Comparison of ENCODE assay signal across 15 mouse cellular contexts in genomic region chr2:72746476-72747215, GRCm38 (mm10).
DNase-seq lines count a peak whose midpoint lies in the region; ATAC-seq and TF ChIP-seq lines count a peak whose summit lies in the region.
"Had no signal": no experiment of that assay in that cellular context is flagged by ENCODE, and none has a peak within 500 bp of the region (broad histone marks: within the 10 kb centered on the region; RNA-seq: fewer than 3 reads in every experiment).

No protein-coding gene starts in this region.

- TF ChIP-seq CTCF in intestine, postnatal 0 days (IDR thresholded peaks at IDR 0.05; ENCODE audit: low read depth), result no peak

- 92% methylated on average over 16 of the region's 16 CpGs for WGBS in intestine, postnatal 0 days

- no peak for ATAC-seq in intestine, postnatal 0 days
- ATAC-seq: liver, embryonic 12.5 days had no signal

- H3K27me3 ChIP-seq in intestine, postnatal 0 days (replicated peaks; ENCODE audit: control insufficient read depth, insufficient read depth, low read length), result no peaks in the 10 kb centered on the region
- H3K27me3 ChIP-seq: hindbrain, embryonic 15.5 days; liver, embryonic 12.5 days; neural tube, embryonic 12.5 days had no signal

- H3K4me3 ChIP-seq in intestine, postnatal 0 days (ENCODE audit: low read depth, low read length), result no peak overlapping the region
- H3K4me3 ChIP-seq: hindbrain, embryonic 15.5 days; left cerebral cortex, adult 2 months; liver, embryonic 12.5 days; neural tube, embryonic 12.5 days had no signal

- H3K9ac ChIP-seq in intestine, postnatal 0 days (ENCODE audit: low read depth, low read length), result no peak overlapping the region
- H3K9ac ChIP-seq: hindbrain, embryonic 15.5 days; liver, embryonic 12.5 days; neural tube, embryonic 12.5 days had no signal

- no peaks in the 10 kb centered on the region for H3K9me3 ChIP-seq in intestine, postnatal 0 days (ENCODE audit: control insufficient read depth)
- H3K9me3 ChIP-seq: hindbrain, embryonic 15.5 days; liver, embryonic 12.5 days; neural tube, embryonic 12.5 days had no signal

- H3K4me1 ChIP-seq in intestine, postnatal 0 days (replicated peaks; ENCODE audit: control insufficient read depth, insufficient read depth, low read length), result 0 out of 2 replicates have a peak, but pooled peaks cover 3% of the 10 kb centered on the region
- H3K4me1 ChIP-seq: neural tube, embryonic 12.5 days had no signal

- peak; percentile 28 for DNase-seq in embryo, embryonic 11 days
- DNase-seq in embryo, embryonic 10.5 days (ENCODE audit: low spot score), result no peak
- DNase-seq in left cerebral cortex, postnatal 4 days, result peak; percentile 65
- no peak for DNase-seq in left cerebral cortex, adult 11 months (ENCODE audit: low spot score)
- peak; percentile 56 to 72 for DNase-seq in cerebellum, postnatal 25 days
- DNase-seq in retina, postnatal 1 day, result peak; percentile 18
- DNase-seq in adrenal gland, adult (ENCODE audit: inconsistent age in 2 of 2, low spot score in 1 of 2), result no peak
- DNase-seq: lung, postnatal 10 days; right cerebral cortex, adult 18-20 months had no signal

- no peak overlapping the region for H3K27ac ChIP-seq in intestine, postnatal 0 days (ENCODE audit: low read depth, low read length)
- H3K27ac ChIP-seq: hindbrain, embryonic 15.5 days; left cerebral cortex, adult 2 months; liver, embryonic 12.5 days; neural tube, embryonic 12.5 days had no signal

- no peaks in the 10 kb centered on the region; the same call in 1 of the 2 replicates for H3K36me3 ChIP-seq in intestine, postnatal 0 days (ENCODE audit: control insufficient read depth, insufficient read depth)
- H3K36me3 ChIP-seq: hindbrain, embryonic 15.5 days; liver, embryonic 12.5 days; neural tube, embryonic 12.5 days had no signal

- no peak overlapping the region for H3K4me2 ChIP-seq in intestine, postnatal 0 days (replicated peaks; ENCODE audit: low read depth)
- H3K4me2 ChIP-seq: hindbrain, embryonic 15.5 days; liver, embryonic 12.5 days; midbrain, embryonic 11.5 days; neural tube, embryonic 12.5 days had no signal

- intact Hi-C loops in left cerebral cortex, postnatal 4 days (cut with DNase I), result no loop called here

Comparison
In these comparisons a context has a peak if more than half of its experiments do, and no peak if none do; other contexts are left out.
1. DNase-seq: peak in embryo, embryonic 11 days (single experiment), left cerebral cortex, postnatal 4 days (single experiment), cerebellum, postnatal 25 days (2 of 2) and retina, postnatal 1 day (single experiment); none in embryo, embryonic 10.5 days (single experiment), left cerebral cortex, adult 11 months (single experiment) and adrenal gland, adult (0 of 2).